Mouse (Mus musculus): ENCODE measurements around the gene Myh10. TPM values are rescaled to one million over a fixed set of nuclear protein-coding genes. Genes with fewer than 3 reads are reported as not detected.

Gene Myh10
- polyA plus RNA-seq, 1 experiment: 33.7 TPM

- Histone ChIP-seq H3K36me3 (ENCODE audit: control insufficient read depth, insufficient read depth, low read length) (no peaks in the 10 kb centered on the region; the same call in 1 of the 2 replicates), H3K27me3 (replicated peaks; ENCODE audit: control insufficient read depth, insufficient read depth, low read length) (no peaks in the 10 kb centered on the region), H3K27ac (ENCODE audit: insufficient read depth, low read depth, low read length) (no peak overlapping the region), H3K4me1 (ENCODE audit: control insufficient read depth, insufficient read depth, low read length) (peaks cover 9% of the 10 kb centered on the region; the same call in 1 of the 2 replicates), H3K4me3 (ENCODE audit: insufficient read depth, low read depth, low read length) (no peak overlapping the region)
- WGBS: 73% methylated on average over 16 of the region's 16 CpGs
- TF ChIP-seq POLR2A (IDR thresholded peaks at IDR 0.05; ENCODE audit: low read depth, low read length): no peak
- no peak for TF ChIP-seq CTCF (conservative IDR thresholded peaks at IDR 0.05; ENCODE audit: insufficient read depth, insufficient read length, low read depth, low read length)
- no peak for DNase-seq
These were observed 54.2 kb downstream of the Myh10 start for GRCm38 (mm10) chr11:68745374-68746200.

- Histone ChIP-seq H3K4me3 (ENCODE audit: insufficient read depth, low read depth, low read length) (no peak overlapping the region), H3K27ac (ENCODE audit: insufficient read depth, low read depth, low read length) (no peak overlapping the region), H3K4me1 (ENCODE audit: control insufficient read depth, insufficient read depth, low read length) (peaks cover 12% of the 10 kb centered on the region; the same call in 1 of the 2 replicates), H3K36me3 (ENCODE audit: control insufficient read depth, insufficient read depth, low read length) (no peaks in the 10 kb centered on the region; the same call in 1 of the 2 replicates), H3K27me3 (replicated peaks; ENCODE audit: control insufficient read depth, insufficient read depth, low read length) (no peaks in the 10 kb centered on the region)
- 78% methylated on average over 5 of the region's 5 CpGs for WGBS
- no peak for TF ChIP-seq CTCF (conservative IDR thresholded peaks at IDR 0.05; ENCODE audit: insufficient read depth, insufficient read length, low read depth, low read length)
- no peak for TF ChIP-seq POLR2A (IDR thresholded peaks at IDR 0.05; ENCODE audit: low read depth, low read length)
- no peak for DNase-seq
These were observed 56.8 kb downstream of the Myh10 start for GRCm38 (mm10) chr11:68748121-68748520.

GRCm38 (mm10) chr11:68750206-68750605 lies 58.8 kb downstream of the Myh10 start:
- H3K4me3 ChIP-seq (ENCODE audit: insufficient read depth, low read depth, low read length): no peak overlapping the region
- no peaks in the 10 kb centered on the region for H3K27me3 ChIP-seq (replicated peaks; ENCODE audit: control insufficient read depth, insufficient read depth, low read length)
- WGBS: 51% methylated on average over 2 of the region's 2 CpGs
- TF ChIP-seq POLR2A (IDR thresholded peaks at IDR 0.05; ENCODE audit: low read depth, low read length) (no peak), CTCF (conservative IDR thresholded peaks at IDR 0.05; ENCODE audit: insufficient read depth, insufficient read length, low read depth, low read length) (no peak)
- H3K4me1 ChIP-seq (ENCODE audit: control insufficient read depth, insufficient read depth, low read length): peaks cover 27% of the 10 kb centered on the region
- H3K27ac ChIP-seq (ENCODE audit: insufficient read depth, low read depth, low read length): no peak overlapping the region
- DNase-seq: peak; percentile 79
- no peaks in the 10 kb centered on the region; the same call in 1 of the 2 replicates for H3K36me3 ChIP-seq (ENCODE audit: control insufficient read depth, insufficient read depth, low read length)

- no peak overlapping the region for H3K27ac ChIP-seq (ENCODE audit: insufficient read depth, low read depth, low read length)
- H3K4me3 ChIP-seq (ENCODE audit: insufficient read depth, low read depth, low read length): no peak overlapping the region
- WGBS: 79% methylated on average over 8 of the region's 8 CpGs
- peaks cover 24% of the 10 kb centered on the region for H3K4me1 ChIP-seq (ENCODE audit: control insufficient read depth, insufficient read depth, low read length)
- peak; percentile 52 for TF ChIP-seq CTCF (conservative IDR thresholded peaks at IDR 0.05; ENCODE audit: insufficient read depth, insufficient read length, low read depth, low read length)
- no peak for TF ChIP-seq POLR2A (IDR thresholded peaks at IDR 0.05; ENCODE audit: low read depth, low read length)
- peak; percentile 36 for DNase-seq
- H3K27me3 ChIP-seq (replicated peaks; ENCODE audit: control insufficient read depth, insufficient read depth, low read length): no peaks in the 10 kb centered on the region
- H3K36me3 ChIP-seq (ENCODE audit: control insufficient read depth, insufficient read depth, low read length): no peaks in the 10 kb centered on the region; the same call in 1 of the 2 replicates
These were observed 59.6 kb downstream of the Myh10 start for GRCm38 (mm10) chr11:68750938-68751337.

- H3K27me3 ChIP-seq (replicated peaks; ENCODE audit: control insufficient read depth, insufficient read depth, low read length): no peaks in the 10 kb centered on the region
- peaks cover 24% of the 10 kb centered on the region for H3K4me1 ChIP-seq (ENCODE audit: control insufficient read depth, insufficient read depth, low read length)
- H3K4me3 ChIP-seq (ENCODE audit: insufficient read depth, low read depth, low read length): no peak overlapping the region
- WGBS: 26% methylated on average over 7 of the region's 7 CpGs
- H3K27ac ChIP-seq (ENCODE audit: insufficient read depth, low read depth, low read length): peak overlapping the region; percentile 47; the same call in 1 of the 2 replicates
- H3K36me3 ChIP-seq (ENCODE audit: control insufficient read depth, insufficient read depth, low read length): no peaks in the 10 kb centered on the region
- peak; percentile 72 for DNase-seq
- TF ChIP-seq CTCF (conservative IDR thresholded peaks at IDR 0.05; ENCODE audit: insufficient read depth, insufficient read length, low read depth, low read length) (no peak), POLR2A (IDR thresholded peaks at IDR 0.05; ENCODE audit: low read depth, low read length) (no peak)
These were observed 62.9 kb downstream of the Myh10 start for GRCm38 (mm10) chr11:68754283-68754682.

GRCm38 (mm10) chr11:68756456-68757348 lies 65.3 kb downstream of the Myh10 start:
- Histone ChIP-seq H3K4me3 (ENCODE audit: insufficient read depth, low read depth, low read length) (no peak overlapping the region), H3K27ac (ENCODE audit: insufficient read depth, low read depth, low read length) (no peak overlapping the region), H3K27me3 (replicated peaks; ENCODE audit: control insufficient read depth, insufficient read depth, low read length) (no peaks in the 10 kb centered on the region), H3K4me1 (ENCODE audit: control insufficient read depth, insufficient read depth, low read length) (peaks cover 15% of the 10 kb centered on the region), H3K36me3 (ENCODE audit: control insufficient read depth, insufficient read depth, low read length) (no peaks in the 10 kb centered on the region)
- WGBS: 82% methylated on average over 11 of the region's 11 CpGs
- DNase-seq: no peak
- TF ChIP-seq CTCF (conservative IDR thresholded peaks at IDR 0.05; ENCODE audit: insufficient read depth, insufficient read length, low read depth, low read length) (no peak), POLR2A (IDR thresholded peaks at IDR 0.05; ENCODE audit: low read depth, low read length) (no peak)
